Mouse (Mus musculus) adrenal gland, adult (tissue): ENCODE data around the gene Slc39a11.

Source experiments
- DNase-seq, 2 experiments: peaks; one replicate each; pipeline ENCODE4 v3.0.0; 2022 to 2023; ENCODE audit warnings: low spot score in 1 of 2; ENCODE audit not compliant: inconsistent age in 2 of 2

Gene Slc39a11

DNA sequence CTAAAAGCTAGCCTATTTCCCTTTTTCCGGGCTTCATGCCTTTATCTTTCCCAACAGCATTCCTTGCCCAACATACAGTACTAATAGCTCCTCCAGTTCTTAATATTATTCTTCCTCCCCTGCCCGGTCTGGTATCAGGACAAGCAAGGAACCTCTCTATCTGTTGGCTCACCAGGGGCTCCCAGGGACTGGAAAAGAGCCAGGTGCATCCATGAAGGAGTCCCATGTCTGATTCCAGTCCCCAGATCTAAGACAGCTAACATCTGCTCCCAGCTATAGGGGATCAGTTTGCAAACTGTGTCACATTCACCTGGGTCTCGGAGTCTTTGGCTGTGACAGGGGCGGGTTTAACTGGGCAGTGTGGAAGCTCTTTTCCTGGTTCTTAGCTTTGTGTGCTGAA lies 388.5 kb downstream of the Slc39a11 start:
- DNase-seq, result no peak

DNA sequence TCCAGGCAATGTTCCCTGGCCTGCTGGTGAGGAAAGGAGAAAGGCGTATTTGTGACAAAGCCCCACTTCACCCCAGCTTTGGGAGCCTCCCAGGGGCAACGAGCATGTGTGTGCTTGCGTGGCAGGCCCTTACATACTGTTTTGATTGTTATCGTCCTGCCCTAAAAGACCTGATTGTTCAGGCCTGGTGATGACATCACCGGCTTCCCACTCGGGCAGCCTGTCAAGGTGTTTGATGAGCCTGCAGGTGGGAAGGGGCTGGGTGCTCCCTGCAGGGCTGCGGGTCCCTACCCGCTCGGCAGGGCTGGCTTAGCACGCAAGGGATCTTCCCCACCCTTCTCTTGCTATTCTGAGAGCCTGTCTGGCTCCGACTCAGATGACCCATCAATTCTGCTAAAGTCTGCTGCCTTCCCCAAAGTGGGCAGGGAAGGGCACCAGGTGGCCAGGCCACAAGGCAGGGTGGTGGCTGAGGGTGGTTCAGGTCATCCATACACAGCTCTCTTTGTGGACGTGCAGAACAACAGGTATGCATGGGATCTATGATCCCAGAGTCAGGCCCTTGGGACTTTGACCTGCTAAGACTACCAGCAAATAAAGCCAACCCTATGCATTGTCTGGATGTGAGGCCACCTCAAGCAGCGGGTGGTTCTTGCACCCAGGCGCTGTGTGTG lies 390.0 kb downstream of the Slc39a11 start:
- DNase-seq, result no peak

DNA sequence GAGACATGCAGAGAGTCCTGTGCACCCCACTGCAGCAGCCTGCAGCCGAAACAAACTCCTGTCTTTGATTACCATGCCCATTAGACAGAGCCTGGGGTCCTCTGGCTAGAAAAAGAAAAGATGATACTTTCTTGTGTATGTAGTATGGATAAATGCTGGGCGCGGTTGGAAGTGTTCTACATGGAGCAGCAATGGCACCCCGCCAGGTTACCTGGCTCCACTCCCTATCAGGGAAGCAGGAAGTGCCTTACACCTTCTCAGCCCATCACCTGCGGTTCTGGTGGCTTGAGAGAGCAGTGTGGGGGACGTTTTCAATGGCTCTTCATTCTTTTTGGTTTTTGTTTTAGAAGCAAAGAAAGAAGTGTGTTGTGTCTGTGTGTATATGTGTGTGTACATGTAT lies 391.9 kb downstream of the Slc39a11 start:
- DNase-seq, result no peak

GRCm38 (mm10) chr11:113254653-113255052 lies 395.2 kb downstream of the Slc39a11 start:
- no peak for DNase-seq

DNA sequence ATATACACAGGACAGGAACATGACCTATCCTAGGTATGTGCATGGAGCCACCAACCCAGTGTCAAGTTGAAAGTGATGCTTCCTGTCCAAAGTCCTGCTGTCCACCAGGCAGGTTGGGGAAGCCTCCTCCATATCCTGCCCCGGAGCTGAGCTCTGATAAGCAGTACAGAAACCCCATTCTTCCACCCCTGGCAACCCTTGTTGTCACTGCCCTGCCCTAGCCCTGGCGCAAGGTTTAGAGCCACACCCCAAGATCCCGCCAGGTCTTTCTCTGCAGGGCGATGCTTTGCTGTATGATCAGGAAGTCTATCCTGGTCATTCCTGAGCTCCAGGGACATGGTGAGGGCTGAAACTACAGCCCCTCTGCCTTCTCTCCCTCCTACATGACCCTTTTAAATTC lies 396.7 kb downstream of the Slc39a11 start:
- DNase-seq, result no peak

GRCm38 (mm10) chr11:113251172-113251571 lies 398.7 kb downstream of the Slc39a11 start:
- no peak for DNase-seq

- no peak for DNase-seq
Measured at GRCm38 (mm10) chr11:113246475-113246874, 403.4 kb downstream of the Slc39a11 start.

GRCm38 (mm10) chr11:113245666-113246065 lies 404.2 kb downstream of the Slc39a11 start:
- DNase-seq, result no peak

DNA sequence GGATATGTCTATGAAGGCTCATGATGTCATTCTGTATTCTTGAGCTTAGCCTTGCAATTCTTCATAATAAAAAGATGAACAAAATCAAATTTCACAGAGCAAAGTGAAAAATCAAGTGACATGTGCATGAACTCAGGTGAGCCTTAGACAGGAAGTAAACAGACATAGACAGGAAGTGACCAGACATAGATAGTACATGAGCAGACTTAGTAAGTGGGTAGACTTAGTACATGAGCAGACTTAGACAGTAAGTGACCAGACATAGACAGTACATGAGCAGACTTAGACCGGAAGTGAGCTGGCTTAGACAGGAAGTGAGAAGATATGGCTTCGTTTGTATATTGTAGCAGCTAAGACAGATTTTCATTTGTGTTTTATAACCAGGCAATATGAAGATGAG lies 415.4 kb downstream of the Slc39a11 start:
- DNase-seq, result no peak

GRCm38 (mm10) chr11:113232049-113232448 lies 417.8 kb downstream of the Slc39a11 start:
- DNase-seq, result no peak

- no peak for DNase-seq
Measured at GRCm38 (mm10) chr11:113230410-113231132, 419.3 kb downstream of the Slc39a11 start.

- DNase-seq, result no peak
Measured at GRCm38 (mm10) chr11:113225748-113226147, 424.1 kb downstream of the Slc39a11 start.

- peak; percentile 46 to 82 for DNase-seq
Measured at GRCm38 (mm10) chr11:113223756-113224323, 426.0 kb downstream of the Slc39a11 start.

DNA sequence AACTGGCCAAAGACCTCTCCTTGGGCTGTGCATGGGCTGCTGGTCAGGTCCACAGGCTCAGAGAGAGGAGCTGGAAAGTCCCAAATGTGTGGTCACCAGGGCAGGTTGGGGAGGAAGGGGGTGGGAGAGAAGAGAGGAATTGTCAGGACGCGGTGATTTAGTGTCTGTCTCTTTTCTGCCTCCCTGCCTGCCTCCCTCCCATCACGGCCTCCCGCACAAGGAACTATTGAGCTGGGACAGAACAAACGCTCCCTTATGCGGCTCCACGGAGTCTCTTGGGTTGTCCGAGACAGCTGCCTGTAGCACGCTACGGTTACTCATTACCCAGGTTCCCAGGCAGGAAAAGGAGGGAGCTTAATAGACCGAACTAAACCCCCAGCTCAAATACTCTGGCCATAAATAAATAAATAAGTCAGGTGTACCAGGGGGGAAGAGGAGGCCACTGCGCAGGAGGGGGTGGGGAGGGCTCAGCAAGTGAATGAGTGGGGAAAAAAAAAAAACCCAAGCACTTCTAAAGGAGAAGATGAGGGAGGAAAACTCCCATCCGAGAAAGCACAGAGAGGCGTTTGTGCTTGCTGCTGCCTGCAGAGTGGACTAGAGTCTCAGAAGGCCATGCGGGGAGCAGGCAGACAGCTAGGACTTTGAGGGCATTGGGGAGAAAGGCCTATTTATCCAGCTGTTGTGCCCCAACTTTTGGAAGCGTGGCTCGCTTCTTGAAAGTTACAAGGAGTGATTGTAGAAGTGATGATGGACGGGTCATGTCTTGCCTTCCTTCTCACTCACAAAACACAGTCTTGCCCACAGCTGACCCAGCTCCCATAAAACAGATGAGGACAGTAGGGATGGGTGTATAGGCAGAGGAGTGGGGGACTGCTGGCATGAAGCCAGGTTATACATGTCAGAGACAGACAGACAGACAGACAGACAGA lies 428.3 kb downstream of the Slc39a11 start:
- DNase-seq, result no peak

GRCm38 (mm10) chr11:113220649-113221048 lies 429.2 kb downstream of the Slc39a11 start:
- DNase-seq, result no peak

DNA sequence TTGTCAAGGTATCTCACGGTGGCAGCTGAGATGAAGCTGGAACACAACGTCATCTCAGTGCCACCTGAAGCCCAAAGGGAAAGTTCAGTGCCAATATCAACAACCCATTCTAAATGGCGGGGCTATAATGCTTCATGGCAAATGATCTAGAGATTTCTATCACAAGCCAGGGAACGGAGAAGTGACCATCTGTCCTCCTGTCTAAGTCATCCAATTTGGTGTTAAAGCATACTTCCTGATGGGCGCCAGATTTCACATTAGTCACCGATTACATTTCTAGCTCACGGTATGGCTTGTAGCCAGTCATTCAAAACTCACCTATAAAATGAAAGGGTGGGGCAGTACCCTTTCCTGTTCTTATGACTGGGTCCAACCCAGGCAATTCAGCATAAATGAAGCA lies 435.1 kb downstream of the Slc39a11 start:
- no peak for DNase-seq

DNA sequence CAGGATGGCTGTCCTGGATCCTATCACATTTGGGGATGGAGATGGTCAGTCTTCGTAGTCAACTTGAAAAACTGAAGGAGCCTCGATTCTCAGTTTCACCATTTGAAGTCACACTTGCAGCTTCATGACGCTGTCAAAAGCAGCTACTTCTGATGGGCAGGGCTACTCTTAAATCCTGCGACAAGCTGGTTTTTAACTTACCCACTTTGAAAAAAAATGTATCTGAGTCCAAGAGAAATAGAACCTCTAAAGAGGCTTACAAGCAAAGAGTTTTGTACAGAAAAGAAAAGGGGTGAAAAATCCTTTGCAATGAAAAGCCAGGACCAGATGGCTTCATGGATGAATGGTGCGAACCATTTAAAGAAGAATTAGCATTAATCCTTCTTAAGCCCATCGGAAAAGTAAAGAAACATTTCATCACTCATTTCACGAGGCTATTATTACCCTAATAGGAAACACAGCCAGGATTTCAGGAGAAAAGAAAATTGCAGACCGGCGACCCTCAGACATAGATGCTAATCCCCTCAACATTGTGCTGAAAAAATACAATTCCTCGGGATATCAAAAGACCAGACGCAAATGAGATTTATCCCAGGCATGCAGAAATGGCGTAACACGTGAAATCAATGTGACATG lies 437.4 kb downstream of the Slc39a11 start:
- no peak for DNase-seq

GRCm38 (mm10) chr11:113209220-113209878 lies 440.5 kb downstream of the Slc39a11 start:
- peak; percentile 42 to 67 for DNase-seq

GRCm38 (mm10) chr11:113208521-113209072 lies 441.3 kb downstream of the Slc39a11 start:
- DNase-seq, result no peak

GRCm38 (mm10) chr11:113207966-113208365 lies 441.9 kb downstream of the Slc39a11 start:
- DNase-seq, result no peak
